Mouse (Mus musculus): Measurements from ENCODE around the gene Clcf1. TPM values are rescaled to one million over a fixed set of nuclear protein-coding genes. Genes with fewer than 3 reads are reported as not detected.

Clcf1 gene
- polyA plus RNA-seq, 1 experiment from 2014 or later: 5.9 TPM

DNA sequence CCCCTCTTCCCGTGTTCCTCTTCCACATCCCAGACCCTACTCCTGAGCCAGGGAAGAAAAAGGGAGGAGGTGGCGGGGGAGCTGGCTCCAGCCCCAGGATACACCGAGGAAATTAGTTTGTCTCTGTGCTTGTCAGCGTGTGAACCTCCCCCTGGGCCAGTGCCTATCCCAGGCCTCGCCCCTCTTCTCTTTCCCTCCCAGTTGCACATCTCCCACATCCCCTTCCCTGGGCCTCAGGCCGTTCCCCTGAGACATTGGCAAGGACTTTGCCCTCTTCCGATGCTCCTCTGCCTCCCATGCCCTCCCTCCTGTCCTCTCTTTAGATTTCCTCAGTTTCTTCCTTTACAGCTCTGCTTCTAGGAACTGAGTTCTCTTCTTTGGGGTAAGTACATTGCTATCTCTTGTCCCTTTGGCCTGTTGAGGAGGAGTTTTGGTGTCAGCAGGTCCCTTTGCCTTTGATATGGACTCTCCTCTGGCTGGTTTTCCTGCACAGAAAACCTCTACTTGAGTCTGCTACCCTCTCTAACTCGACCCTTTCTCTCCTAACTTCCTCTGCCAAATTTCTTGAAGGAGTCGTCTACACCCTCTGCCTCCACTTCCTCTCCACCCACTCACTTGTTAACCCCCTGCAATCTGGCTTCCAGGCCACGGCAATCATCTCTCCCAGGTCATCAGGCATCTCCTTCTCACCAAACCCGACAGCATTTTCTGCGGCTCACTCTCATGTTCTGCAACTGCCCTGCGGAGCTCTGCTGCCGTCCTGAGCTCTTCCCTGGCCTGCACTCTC is 7.1 kb downstream of the Clcf1 start:
- peak; percentile 82 for ATAC-seq
- H3K4me1 ChIP-seq (ENCODE audit: control insufficient read depth, insufficient read depth, low read length): peaks cover 66% of the 10 kb centered on the region
- H3K9ac ChIP-seq (ENCODE audit: low read depth, low read length): peak overlapping the region; percentile 53
- H3K36me3 ChIP-seq (ENCODE audit: control insufficient read depth, insufficient read depth, low read length): no peaks in the 10 kb centered on the region
- peak overlapping the region; percentile 54 for H3K4me2 ChIP-seq (ENCODE audit: low read depth, low read length)
- peak overlapping the region; percentile 33 for H3K4me3 ChIP-seq (ENCODE audit: low read length)
- H3K27me3 ChIP-seq (replicated peaks; ENCODE audit: control insufficient read depth, insufficient read depth, low read length): no peaks in the 10 kb centered on the region
- 28% methylated on average over 14 of the region's 14 CpGs for WGBS
- peak overlapping the region; percentile 79 for H3K27ac ChIP-seq (ENCODE audit: low read length)
- no peaks in the 10 kb centered on the region for H3K9me3 ChIP-seq (ENCODE audit: control insufficient read depth, low read length)

DNA sequence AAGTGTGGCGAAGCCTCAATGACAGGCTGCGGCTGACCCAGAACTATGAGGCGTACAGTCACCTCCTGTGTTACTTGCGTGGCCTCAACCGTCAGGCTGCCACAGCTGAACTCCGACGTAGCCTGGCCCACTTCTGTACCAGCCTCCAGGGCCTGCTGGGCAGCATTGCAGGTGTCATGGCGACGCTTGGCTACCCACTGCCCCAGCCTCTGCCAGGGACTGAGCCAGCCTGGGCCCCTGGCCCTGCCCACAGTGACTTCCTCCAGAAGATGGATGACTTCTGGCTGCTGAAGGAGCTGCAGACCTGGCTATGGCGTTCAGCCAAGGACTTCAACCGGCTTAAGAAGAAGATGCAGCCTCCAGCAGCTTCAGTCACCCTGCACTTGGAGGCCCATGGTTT is 8.1 kb downstream of the Clcf1 start:
- no peaks in the 10 kb centered on the region for H3K36me3 ChIP-seq (ENCODE audit: control insufficient read depth, insufficient read depth, low read length)
- peaks cover 56% of the 10 kb centered on the region for H3K4me1 ChIP-seq (ENCODE audit: control insufficient read depth, insufficient read depth, low read length)
- 68% methylated on average over 11 of the region's 11 CpGs for WGBS
- H3K9me3 ChIP-seq (ENCODE audit: control insufficient read depth, low read length): no peaks in the 10 kb centered on the region
- peak overlapping the region; percentile 54; the same call in 1 of the 2 replicates for H3K4me2 ChIP-seq (ENCODE audit: low read depth, low read length)
- no peak for ATAC-seq
- H3K27ac ChIP-seq (ENCODE audit: low read length): peak overlapping the region; percentile 40; the same call in 1 of the 2 replicates
- no peaks in the 10 kb centered on the region for H3K27me3 ChIP-seq (replicated peaks; ENCODE audit: control insufficient read depth, insufficient read depth, low read length)
- peak overlapping the region; percentile 32 for H3K9ac ChIP-seq (ENCODE audit: low read depth, low read length)
- no peak overlapping the region for H3K4me3 ChIP-seq (ENCODE audit: low read length)

DNA sequence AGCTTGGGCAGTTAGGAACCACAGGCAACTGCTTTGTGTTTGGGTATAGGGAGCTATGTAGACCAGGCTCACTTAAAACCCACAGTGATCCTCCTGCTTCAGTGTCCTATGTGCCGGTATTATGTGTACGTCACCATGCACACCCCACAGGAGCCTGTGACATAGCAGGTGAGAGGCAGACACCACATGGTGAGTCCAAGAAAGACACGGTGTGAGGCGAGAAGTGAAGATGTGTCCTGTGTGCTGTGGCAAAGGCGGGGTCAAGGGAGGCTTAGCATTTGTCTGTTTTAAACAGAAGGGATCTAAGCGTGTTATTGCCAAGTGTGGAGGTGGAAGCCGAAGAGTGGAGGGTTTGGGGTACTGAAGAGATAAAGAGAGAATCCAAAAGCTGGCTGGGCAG is 12.7 kb downstream of the Clcf1 start:
- ATAC-seq: no peak
- WGBS: 87% methylated on average over 7 of the region's 7 CpGs
- H3K4me3 ChIP-seq (ENCODE audit: low read length): no peak overlapping the region
- no peaks in the 10 kb centered on the region for H3K9me3 ChIP-seq (ENCODE audit: control insufficient read depth, low read length)
- no peak overlapping the region for H3K9ac ChIP-seq (ENCODE audit: low read depth, low read length)
- peaks cover 40% of the 10 kb centered on the region for H3K4me1 ChIP-seq (ENCODE audit: control insufficient read depth, insufficient read depth, low read length)
- no peaks in the 10 kb centered on the region for H3K27me3 ChIP-seq (replicated peaks; ENCODE audit: control insufficient read depth, insufficient read depth, low read length)
- H3K27ac ChIP-seq (ENCODE audit: low read length): no peak overlapping the region
- no peaks in the 10 kb centered on the region for H3K36me3 ChIP-seq (ENCODE audit: control insufficient read depth, insufficient read depth, low read length)
- no peak overlapping the region for H3K4me2 ChIP-seq (ENCODE audit: low read depth, low read length)

DNA sequence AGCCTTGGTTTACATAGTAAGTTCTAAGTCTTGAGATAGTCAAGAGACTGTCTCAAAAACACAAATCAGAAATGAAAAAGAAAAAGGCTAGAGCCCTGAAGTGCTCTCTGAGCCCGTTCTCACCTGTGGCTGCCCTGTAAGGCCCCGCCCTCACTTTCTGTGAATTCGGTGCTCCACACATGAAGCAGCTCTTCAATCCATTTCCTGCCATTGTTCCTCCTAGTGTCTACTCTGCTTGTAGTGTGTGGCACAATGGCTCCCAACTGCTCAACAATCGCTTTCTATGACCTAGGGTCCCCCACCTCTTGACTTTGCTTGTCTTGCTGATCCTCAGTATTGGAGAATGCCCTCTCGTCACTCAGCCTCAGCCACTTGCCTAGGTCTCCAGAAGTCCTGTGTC is 13.4 kb downstream of the Clcf1 start:
- no peaks in the 10 kb centered on the region for H3K9me3 ChIP-seq (ENCODE audit: control insufficient read depth, low read length)
- H3K4me3 ChIP-seq (ENCODE audit: low read length): no peak overlapping the region
- peaks cover 37% of the 10 kb centered on the region for H3K4me1 ChIP-seq (ENCODE audit: control insufficient read depth, insufficient read depth, low read length)
- WGBS: 76% methylated on average over 5 of the region's 5 CpGs
- H3K27ac ChIP-seq (ENCODE audit: low read length): no peak overlapping the region
- ATAC-seq: no peak
- no peak overlapping the region for H3K4me2 ChIP-seq (ENCODE audit: low read depth, low read length)
- H3K9ac ChIP-seq (ENCODE audit: low read depth, low read length): peak overlapping the region; percentile 35; the same call in 1 of the 2 replicates
- no peaks in the 10 kb centered on the region for H3K27me3 ChIP-seq (replicated peaks; ENCODE audit: control insufficient read depth, insufficient read depth, low read length)
- no peaks in the 10 kb centered on the region for H3K36me3 ChIP-seq (ENCODE audit: control insufficient read depth, insufficient read depth, low read length)

DNA sequence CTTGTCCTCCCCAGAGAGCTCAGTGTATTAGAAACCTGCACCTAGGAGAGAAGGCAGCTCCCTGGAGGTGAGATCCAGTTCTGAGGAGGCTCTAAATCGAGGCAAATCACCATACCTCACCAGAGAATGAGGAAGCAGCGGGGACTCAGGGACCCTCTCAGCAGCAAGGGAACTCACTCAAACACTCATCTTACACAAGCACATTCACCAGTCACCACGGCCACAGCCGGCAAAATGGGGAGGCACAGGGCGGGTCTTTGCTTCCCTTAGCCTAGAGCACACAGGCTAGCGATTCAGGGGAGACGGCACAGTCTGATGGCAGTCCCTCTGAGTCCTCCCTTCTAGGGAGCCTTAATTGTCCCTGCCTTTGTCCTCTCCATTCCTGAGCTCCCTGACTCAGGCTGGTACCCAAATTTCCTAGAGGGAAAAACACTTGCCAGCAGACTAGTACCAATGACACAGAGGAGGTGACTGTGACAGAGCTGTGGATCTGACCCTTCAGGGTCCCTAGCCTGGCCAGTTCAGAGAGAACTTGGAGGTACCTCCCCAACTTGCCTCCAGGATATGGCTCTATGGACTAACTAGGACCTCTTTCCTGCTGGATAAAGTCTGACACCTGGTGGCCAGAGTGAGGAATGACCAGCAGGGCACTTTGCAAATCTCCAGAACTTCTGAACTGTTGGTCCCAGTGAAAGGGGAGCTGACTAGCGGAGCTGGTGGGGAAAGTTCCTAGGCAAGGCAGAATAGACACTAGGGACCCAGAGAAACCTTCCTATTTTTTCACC is 14.0 kb downstream of the Clcf1 start:
- no peaks in the 10 kb centered on the region for H3K9me3 ChIP-seq (ENCODE audit: control insufficient read depth, low read length)
- H3K4me1 ChIP-seq (ENCODE audit: control insufficient read depth, insufficient read depth, low read length): peaks cover 33% of the 10 kb centered on the region
- 21% methylated on average over 8 of the region's 8 CpGs for WGBS
- peak overlapping the region; percentile 35; the same call in 1 of the 2 replicates for H3K9ac ChIP-seq (ENCODE audit: low read depth, low read length)
- H3K27me3 ChIP-seq (replicated peaks; ENCODE audit: control insufficient read depth, insufficient read depth, low read length): no peaks in the 10 kb centered on the region
- H3K4me2 ChIP-seq (ENCODE audit: low read depth, low read length): no peak overlapping the region
- 0 out of 2 replicates have a peak, but pooled peaks have one; percentile 30 for ATAC-seq
- no peaks in the 10 kb centered on the region for H3K36me3 ChIP-seq (ENCODE audit: control insufficient read depth, insufficient read depth, low read length)
- no peak overlapping the region for H3K27ac ChIP-seq (ENCODE audit: low read length)
- no peak overlapping the region for H3K4me3 ChIP-seq (ENCODE audit: low read length)

DNA sequence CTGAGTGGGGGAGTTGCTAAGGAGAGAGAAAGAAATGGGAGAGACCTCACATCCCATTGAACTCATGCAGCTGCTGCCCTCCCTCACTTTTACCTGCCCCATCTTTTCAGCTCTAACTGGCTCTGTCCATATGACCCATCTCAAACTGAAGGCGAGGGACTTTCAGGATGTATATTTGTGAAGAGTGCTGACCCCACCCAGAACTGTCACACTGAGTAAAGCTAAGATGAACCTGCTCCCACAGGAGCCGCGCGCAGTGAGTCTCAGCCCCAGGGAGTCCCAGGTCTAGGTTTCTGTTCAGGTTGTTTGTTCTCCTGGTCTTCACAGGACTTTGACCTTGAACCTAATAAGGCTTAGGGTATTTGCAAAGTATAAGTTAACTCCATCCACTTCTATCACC is 14.9 kb downstream of the Clcf1 start:
- Histone ChIP-seq H3K9ac (ENCODE audit: low read depth, low read length) (no peak overlapping the region), H3K36me3 (ENCODE audit: control insufficient read depth, insufficient read depth, low read length) (no peaks in the 10 kb centered on the region), H3K4me3 (ENCODE audit: low read length) (no peak overlapping the region), H3K4me2 (ENCODE audit: low read depth, low read length) (no peak overlapping the region), H3K27ac (ENCODE audit: low read length) (no peak overlapping the region), H3K27me3 (replicated peaks; ENCODE audit: control insufficient read depth, insufficient read depth, low read length) (no peaks in the 10 kb centered on the region), H3K9me3 (ENCODE audit: control insufficient read depth, low read length) (no peaks in the 10 kb centered on the region), H3K4me1 (ENCODE audit: control insufficient read depth, insufficient read depth, low read length) (peaks cover 32% of the 10 kb centered on the region)
- 49% methylated on average over 4 of the region's 4 CpGs for WGBS
- ATAC-seq: no peak

DNA sequence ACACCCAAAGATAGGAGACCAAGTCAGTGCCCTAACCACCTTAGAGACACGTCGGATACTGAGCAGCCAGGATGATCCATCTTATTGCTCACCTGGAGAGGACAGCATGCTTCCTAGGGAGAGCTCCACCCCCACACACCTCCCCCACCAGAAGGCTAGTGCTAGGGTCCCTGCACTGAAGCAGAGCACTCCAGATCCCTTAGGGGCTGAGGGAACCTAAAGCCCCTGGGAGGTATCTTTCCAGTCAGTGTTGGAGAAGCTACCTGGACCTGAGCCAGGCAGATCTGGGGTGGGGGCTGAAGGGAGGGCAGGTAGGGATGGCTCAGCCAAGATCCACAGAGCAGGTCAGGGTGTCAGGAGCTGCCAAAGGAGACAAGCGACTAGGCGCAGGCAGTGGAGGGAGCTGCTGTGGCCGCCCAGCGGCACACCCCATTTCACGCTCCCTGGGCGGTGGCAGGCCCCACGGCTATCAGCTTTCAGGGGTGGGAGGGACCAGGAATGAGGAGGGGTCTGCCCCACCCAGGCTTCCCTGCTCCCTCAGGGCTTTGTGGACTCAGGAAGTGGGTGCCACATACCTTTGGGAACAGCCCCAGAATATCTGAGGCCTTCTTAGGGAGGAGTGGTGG is 15.5 kb downstream of the Clcf1 start:
- Histone ChIP-seq H3K4me2 (ENCODE audit: low read depth, low read length) (0 out of 2 replicates have a peak overlapping the region, but pooled peaks have one; percentile 10), H3K27me3 (replicated peaks; ENCODE audit: control insufficient read depth, insufficient read depth, low read length) (no peaks in the 10 kb centered on the region), H3K27ac (ENCODE audit: low read length) (no peak overlapping the region), H3K9ac (ENCODE audit: low read depth, low read length) (peak overlapping the region; percentile 46), H3K4me1 (ENCODE audit: control insufficient read depth, insufficient read depth, low read length) (peaks cover 32% of the 10 kb centered on the region), H3K9me3 (ENCODE audit: control insufficient read depth, low read length) (no peaks in the 10 kb centered on the region), H3K4me3 (ENCODE audit: low read length) (no peak overlapping the region), H3K36me3 (ENCODE audit: control insufficient read depth, insufficient read depth, low read length) (no peaks in the 10 kb centered on the region)
- 27% methylated on average over 9 of the region's 9 CpGs for WGBS
- peak; percentile 12; the same call in 1 of the 2 replicates for ATAC-seq

DNA sequence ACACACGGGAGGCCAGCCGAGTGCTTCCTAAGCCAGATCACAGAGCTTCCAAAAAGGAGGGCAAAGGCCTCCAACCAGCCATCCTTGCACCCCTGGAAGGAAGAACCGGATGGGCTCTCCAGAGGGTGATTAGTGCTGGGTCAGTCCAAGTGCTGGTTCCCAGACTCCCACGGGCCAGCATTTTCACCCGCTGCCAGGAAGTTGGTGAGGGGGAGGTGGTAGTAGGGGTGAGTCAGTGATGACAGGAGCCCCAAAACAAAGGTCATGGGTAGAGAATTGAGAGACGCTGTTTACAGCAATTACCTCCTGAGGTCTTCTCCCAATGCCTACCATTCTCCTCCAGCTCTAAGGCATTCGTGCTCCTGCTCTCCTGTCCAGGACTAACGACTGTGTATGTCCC is 16.4 kb downstream of the Clcf1 start:
- ATAC-seq: no peak
- Histone ChIP-seq H3K4me1 (ENCODE audit: control insufficient read depth, insufficient read depth, low read length) (peaks cover 32% of the 10 kb centered on the region), H3K9me3 (ENCODE audit: control insufficient read depth, low read length) (no peaks in the 10 kb centered on the region), H3K27ac (ENCODE audit: low read length) (0 out of 2 replicates have a peak overlapping the region, but pooled peaks have one; percentile 20), H3K4me2 (ENCODE audit: low read depth, low read length) (no peak overlapping the region), H3K27me3 (replicated peaks; ENCODE audit: control insufficient read depth, insufficient read depth, low read length) (no peaks in the 10 kb centered on the region), H3K4me3 (ENCODE audit: low read length) (no peak overlapping the region), H3K9ac (ENCODE audit: low read depth, low read length) (peak overlapping the region; percentile 46; the same call in 1 of the 2 replicates), H3K36me3 (ENCODE audit: control insufficient read depth, insufficient read depth, low read length) (no peaks in the 10 kb centered on the region)
- 67% methylated on average over 8 of the region's 8 CpGs for whole genome bisulfite sequencing
